Mouse (Mus musculus) stomach, postnatal 0 days (tissue): ENCODE measurements around the gene Ddi2.

ENCODE experiments used
- CTCF ChIP-seq: IDR thresholded peaks from 2 replicates; pipeline ENCODE4 v1.5.1; 2016; ENCODE audit warnings: antibody characterized with exemption, low read depth, mild to moderate bottlenecking, moderate library complexity
- EP300 ChIP-seq: optimal IDR thresholded peaks from 2 replicates; pipeline ENCODE3; 2016; ENCODE audit warnings: antibody characterized with exemption

DNA sequence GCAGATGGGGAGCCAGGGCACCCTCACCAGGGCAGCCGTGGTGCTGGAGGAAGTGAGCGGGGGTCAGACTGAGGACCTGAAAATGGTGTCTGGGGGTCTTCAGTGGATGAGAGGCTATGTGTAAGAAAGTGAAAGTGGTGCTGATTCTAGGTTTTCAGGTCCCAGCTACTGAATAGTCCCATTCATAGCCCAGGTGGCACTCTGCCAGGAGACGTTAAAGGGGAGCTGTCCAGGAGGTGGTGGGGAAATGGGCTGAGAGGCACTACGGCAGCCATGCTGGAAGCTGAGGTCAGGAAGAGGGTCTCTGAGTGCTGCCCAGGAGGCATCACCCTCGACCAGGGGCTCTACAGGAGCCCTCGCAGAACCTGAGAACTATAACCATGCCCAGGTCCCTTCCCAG, 74.0 kb downstream of the Ddi2 start:
- TF ChIP-seq CTCF (no peak), EP300 (no peak)
